21 mouse cellular contexts compared by ENCODE assay signal in the genomic region with DNA sequence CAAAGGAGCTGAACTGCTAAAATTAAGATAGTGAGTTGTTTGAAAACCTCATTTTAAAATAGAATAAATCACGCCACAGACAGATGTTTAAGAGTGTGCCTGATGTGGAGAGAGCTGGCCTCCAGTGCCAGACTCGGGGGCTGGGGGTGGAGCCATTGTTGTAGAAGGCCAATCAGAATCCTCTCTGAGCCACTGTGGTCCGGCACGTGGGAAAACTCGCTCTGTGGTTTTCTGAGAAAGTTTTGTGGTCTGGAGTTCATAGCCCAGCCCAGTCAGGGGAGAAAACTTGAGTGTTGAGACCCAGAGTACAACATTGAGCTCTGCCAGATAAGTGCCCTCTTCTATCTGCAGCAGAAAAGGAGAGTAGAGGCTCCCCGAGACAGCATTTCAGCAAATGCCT.
DNase-seq lines count a peak whose midpoint lies in the region; TF ChIP-seq lines count a peak whose summit lies in the region.
"Had no signal": no experiment of that assay in that cellular context is flagged by ENCODE, and none has a peak within 500 bp of the region (broad histone marks: within the 10 kb centered on the region; RNA-seq: fewer than 3 reads in every experiment).

No protein-coding gene starts in this region.

- no peaks in the 10 kb centered on the region for H3K9me3 ChIP-seq in limb, embryonic 10.5 days (replicated peaks)
- H3K9me3 ChIP-seq: embryonic facial prominence, embryonic 12.5 days; forebrain, embryonic 15.5 days; heart, embryonic 12.5 days; hindbrain, embryonic 10.5 days; intestine, embryonic 15.5 days had no signal

- DNase-seq in heart, adult 11 months, result peak; percentile 71
- DNase-seq in heart, postnatal 14 days, result no peak
- no peak for DNase-seq in testis, postnatal 10 days (ENCODE audit: low spot score)
- DNase-seq in limb, embryonic 10.5 days (ENCODE audit: low spot score), result peak; percentile 59
- DNase-seq in layer of hippocampus, adult 8-10 months (ENCODE audit: low spot score in 2 of 2), result no peak
- DNase-seq in right cerebral cortex, postnatal 4 days, result no peak
- DNase-seq: adrenal gland, adult 2 months; adrenal gland, postnatal 36 days; cerebellum, adult 2 months; cerebellum, postnatal 10 days; embryo, embryonic 11 days; gastrocnemius, postnatal 10 days; heart, postnatal 10 days had no signal

- peak overlapping the region; percentile 0; the same call in 1 of the 2 replicates for H3K4me3 ChIP-seq in testis, adult 2 months (ENCODE audit: control insufficient read depth, low read depth, low read length)
- no peak overlapping the region for H3K4me3 ChIP-seq in limb, embryonic 10.5 days
- H3K4me3 ChIP-seq: embryonic facial prominence, embryonic 12.5 days; erythroblast, embryonic 14.5 days; forebrain, embryonic 15.5 days; heart, embryonic 12.5 days; hindbrain, embryonic 10.5 days; intestine, embryonic 15.5 days had no signal

- H3K27ac ChIP-seq in testis, adult 2 months (ENCODE audit: control insufficient read depth, insufficient read depth, low read depth, low read length), result no peak overlapping the region
- H3K27ac ChIP-seq in limb, embryonic 10.5 days, result peak overlapping the region; percentile 55; the same call in 1 of the 2 replicates
- H3K27ac ChIP-seq: embryonic facial prominence, embryonic 12.5 days; forebrain, embryonic 15.5 days; hindbrain, embryonic 10.5 days; hindbrain, embryonic 14.5 days; intestine, embryonic 15.5 days had no signal

- WGBS in limb, embryonic 10.5 days, result 52% methylated on average over 6 of the region's 6 CpGs

- H3K27me3 ChIP-seq in testis, adult 2 months (ENCODE audit: control insufficient read depth, insufficient read depth, low read length), result no peaks in the 10 kb centered on the region
- H3K27me3 ChIP-seq in limb, embryonic 10.5 days (ENCODE audit: low read depth, poor library complexity, severe bottlenecking), result peaks cover 30% of the 10 kb centered on the region
- H3K27me3 ChIP-seq: embryonic facial prominence, embryonic 12.5 days; heart, embryonic 12.5 days; intestine, embryonic 15.5 days had no signal

- TF ChIP-seq CTCF in testis, adult 2 months (IDR thresholded peaks at IDR 0.05; ENCODE audit: control insufficient read depth, insufficient read depth, insufficient replicate concordance, low read depth, low read length), result no peak

- intact Hi-C loops in heart, postnatal 14 days (cut with DNase I), result no loop called here

- no peaks in the 10 kb centered on the region for H3K36me3 ChIP-seq in testis, adult 2 months (ENCODE audit: control insufficient read depth, insufficient read depth, low read length)
- no peaks in the 10 kb centered on the region for H3K36me3 ChIP-seq in limb, embryonic 10.5 days
- H3K36me3 ChIP-seq: embryonic facial prominence, embryonic 12.5 days; forebrain, embryonic 15.5 days; heart, embryonic 12.5 days; hindbrain, embryonic 10.5 days; intestine, embryonic 15.5 days had no signal

- H3K4me1 ChIP-seq in testis, adult 2 months (ENCODE audit: control insufficient read depth, insufficient read depth, low read length), result peaks cover 2% of the 10 kb centered on the region; the same call in 1 of the 2 replicates
- H3K4me1 ChIP-seq in limb, embryonic 10.5 days, result peaks cover 17% of the 10 kb centered on the region
- H3K4me1 ChIP-seq: forebrain, embryonic 15.5 days; intestine, embryonic 15.5 days had no signal

- no peak for TF ChIP-seq POLR2A in testis, adult 2 months (IDR thresholded peaks at IDR 0.05; ENCODE audit: control insufficient read depth, low read depth, low read length)

Comparison
In these comparisons a context has a peak if more than half of its experiments do, and no peak if none do; other contexts are left out.
1. DNase-seq: peak in heart, adult 11 months (single experiment) and limb, embryonic 10.5 days (single experiment); none in heart, postnatal 14 days (0 of 2), testis, postnatal 10 days (single experiment), layer of hippocampus, adult 8-10 months (0 of 2) and right cerebral cortex, postnatal 4 days (single experiment).